Mouse (Mus musculus) CH12.LX (cell line): ENCODE results near the gene V1ra8.
"Not testable (repeated sequence)": the region's sequence is repeated elsewhere in the genome, so short reads cannot be mapped to it uniquely, and the experiment has no call there.

Experiments used
- CTCF ChIP-seq, 2 experiments: IDR thresholded peaks in 1 of 2; conservative IDR thresholded peaks in 1 of 2; 2 replicates each; pipeline ENCODE4 v1.5.1; 2011 to 2012; ENCODE audit warnings: low read depth in 2 of 2, low read length in 2 of 2, improper control_type of control experiment in 1 of 2, inconsistent platforms in 1 of 2, mild to moderate bottlenecking in 1 of 2, moderate library complexity in 1 of 2
- GABPA ChIP-seq: IDR thresholded peaks from 2 replicates; pipeline ENCODE4 v1.6.1; 2012; ENCODE audit warnings: low read depth, low read length, improper control_type of control experiment, inconsistent platforms; ENCODE audit not compliant: insufficient replicate concordance
- MAZ ChIP-seq: IDR thresholded peaks from 2 replicates; pipeline ENCODE4 v1.6.1; 2012; ENCODE audit warnings: low read depth, mild to moderate bottlenecking, inconsistent platforms, low read length, improper control_type of control experiment, moderate library complexity
- POLR2A ChIP-seq: IDR thresholded peaks from 2 replicates; pipeline ENCODE4 v1.6.1; 2011; ENCODE audit warnings: low read depth, mild to moderate bottlenecking, improper control_type of control experiment, low read length

DNA sequence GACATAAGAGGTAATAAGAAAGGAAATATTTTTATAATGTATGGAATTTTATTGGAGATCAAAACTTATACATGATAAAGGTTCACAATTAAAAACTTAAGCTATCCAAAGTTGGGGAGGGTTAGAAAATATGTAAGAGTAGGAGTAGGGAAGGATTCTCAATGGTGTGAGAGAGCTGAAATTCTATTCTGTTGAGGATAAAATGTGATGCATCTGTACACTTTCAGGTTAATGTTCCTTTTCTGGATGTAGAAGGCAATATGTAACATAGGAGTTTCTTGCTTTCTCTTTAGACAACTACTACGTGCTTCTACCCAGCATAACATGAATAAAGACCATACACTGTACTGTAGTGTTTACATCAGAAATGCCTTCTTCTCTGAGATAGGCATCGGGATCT lies at the start of gene V1ra8:
- not testable (repeated sequence) for TF ChIP-seq POLR2A; CTCF (conservative IDR thresholded peaks at IDR 0.05 in 1 of 2, IDR thresholded peaks at IDR 0.05 in 1 of 2; ENCODE audit: low read depth in 2 of 2, low read length in 2 of 2); MAZ; GABPA
